Mouse (Mus musculus): ENCODE measurements around the gene Xirp2. TPM values are rescaled to one million over a fixed set of nuclear protein-coding genes. Genes with fewer than 3 reads are reported as not detected.
"Not testable (repeated sequence)": the region's sequence is repeated elsewhere in the genome, so short reads cannot be mapped to it uniquely, and the experiment has no call there.

The Xirp2 gene
- total RNA-seq (2012; rRNA removed) = 0.13 and 0.16 TPM in 2 replicates

DNA sequence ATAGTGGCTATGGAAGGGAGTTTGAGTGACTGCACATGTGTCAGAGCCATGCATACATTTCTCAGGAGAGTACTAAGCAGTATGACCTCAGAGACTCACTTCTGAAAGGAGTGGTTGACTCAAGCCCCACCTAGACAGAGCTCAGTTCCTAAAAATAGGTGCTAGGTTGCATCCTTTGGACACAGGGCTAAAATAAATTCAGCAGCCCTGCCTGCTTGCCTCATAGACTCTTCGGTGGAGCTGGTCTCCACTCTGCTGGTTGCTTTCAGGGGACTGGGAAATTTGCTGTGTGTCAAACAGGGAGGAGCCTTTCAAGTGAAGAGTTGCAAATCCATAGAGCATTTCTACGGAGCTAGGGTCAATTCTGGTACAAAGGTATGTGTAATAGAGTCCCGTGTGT lies at the start of gene Xirp2:
Xirp2 (plus strand) TSS at position 223 of the 400 bp plus-strand sequence.
- Histone ChIP-seq H3K4me1 (ENCODE audit: control insufficient read depth in 2 of 2, insufficient read depth in 2 of 2, low read length in 2 of 2, poor library complexity in 1 of 2) (0 out of 4 replicates have a peak, but pooled peaks cover 0 to 1% of the 10 kb centered on the region in 2 experiments), H3K9ac (ENCODE audit: insufficient read depth, low read depth, low read length, poor library complexity, severe bottlenecking) (no peak within 1 kb of the TSS), H3K4me3 (ENCODE audit: insufficient read depth in 1 of 2, low read depth in 1 of 2, low read length in 2 of 2, poor library complexity in 1 of 2, severe bottlenecking in 1 of 2) (no peak within 1 kb of the TSS), H3K27ac (ENCODE audit: insufficient read depth, low read depth, low read length, poor library complexity, severe bottlenecking) (no peak within 1 kb of the TSS), H3K36me3 (ENCODE audit: control insufficient read depth, insufficient read depth, low read length, poor library complexity, severe bottlenecking) (no peaks in the 10 kb centered on the region), H3K9me3 (ENCODE audit: control insufficient read depth, insufficient read depth, low read depth, low read length) (no peaks in the 10 kb centered on the region)
- no peak for DNase-seq (ENCODE audit: low read depth, low spot score)
- in situ Hi-C loops (cut with MboI; ENCODE audit: low sequenced_read_pairs in 2 of 2, unreplicated experiment in 2 of 2) = no loop called here
- no peak for TF ChIP-seq ZNF384 (IDR thresholded peaks at IDR 0.05; ENCODE audit: low read depth, low read length)
- no peak for TF ChIP-seq MAFK (IDR thresholded peaks at IDR 0.05; ENCODE audit: insufficient read depth, low read depth, low read length)
- no peak for TF ChIP-seq CHD2 (IDR thresholded peaks at IDR 0.05; ENCODE audit: low read depth, low read length)
- no peak for TF ChIP-seq ZC3H11A (IDR thresholded peaks at IDR 0.05; ENCODE audit: borderline replicate concordance, low read depth, low read length)
- no peak for TF ChIP-seq HCFC1 (IDR thresholded peaks at IDR 0.05; ENCODE audit: borderline replicate concordance, insufficient read depth, low read length)

DNA sequence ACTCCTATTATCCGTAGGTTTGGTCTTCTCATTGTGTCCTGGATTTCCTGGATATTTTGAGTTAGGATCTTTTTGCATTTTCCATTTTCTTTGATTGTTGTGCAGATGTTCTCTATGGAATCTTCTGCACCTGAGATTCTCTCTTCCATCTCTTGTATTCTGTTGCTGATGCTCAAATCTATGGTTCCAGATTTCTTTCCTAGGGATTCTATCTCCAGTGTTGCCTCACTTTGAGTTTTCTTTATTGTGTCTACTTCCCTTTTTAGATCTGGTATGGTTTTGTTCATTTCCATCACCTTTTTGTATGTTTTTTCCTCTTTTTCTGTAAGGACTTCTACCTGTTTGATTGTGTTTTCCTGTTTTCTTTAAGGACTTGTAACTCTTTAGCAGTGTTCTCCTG lies 32.4 kb upstream of the Xirp2 start, which contains the start of gene Gm21830:
Gm21830 (plus strand) TSS at position 301 of the 400 bp plus-strand sequence.
- H3K9me3 ChIP-seq (ENCODE audit: control insufficient read depth, insufficient read depth, low read depth, low read length); DNase-seq (ENCODE audit: low read depth, low spot score); H3K9ac ChIP-seq (ENCODE audit: insufficient read depth, low read depth, low read length, poor library complexity, severe bottlenecking); H3K27ac ChIP-seq (ENCODE audit: insufficient read depth, low read depth, low read length, poor library complexity, severe bottlenecking); in situ Hi-C loops (cut with MboI; ENCODE audit: low sequenced_read_pairs in 2 of 2, unreplicated experiment in 2 of 2); H3K36me3 ChIP-seq (ENCODE audit: control insufficient read depth, insufficient read depth, low read length, poor library complexity, severe bottlenecking); H3K4me3 ChIP-seq (ENCODE audit: insufficient read depth in 1 of 2, low read depth in 1 of 2, low read length in 2 of 2, poor library complexity in 1 of 2, severe bottlenecking in 1 of 2); H3K4me1 ChIP-seq (ENCODE audit: control insufficient read depth in 2 of 2, insufficient read depth in 2 of 2, low read length in 2 of 2, poor library complexity in 1 of 2): not testable (repeated sequence)

DNA sequence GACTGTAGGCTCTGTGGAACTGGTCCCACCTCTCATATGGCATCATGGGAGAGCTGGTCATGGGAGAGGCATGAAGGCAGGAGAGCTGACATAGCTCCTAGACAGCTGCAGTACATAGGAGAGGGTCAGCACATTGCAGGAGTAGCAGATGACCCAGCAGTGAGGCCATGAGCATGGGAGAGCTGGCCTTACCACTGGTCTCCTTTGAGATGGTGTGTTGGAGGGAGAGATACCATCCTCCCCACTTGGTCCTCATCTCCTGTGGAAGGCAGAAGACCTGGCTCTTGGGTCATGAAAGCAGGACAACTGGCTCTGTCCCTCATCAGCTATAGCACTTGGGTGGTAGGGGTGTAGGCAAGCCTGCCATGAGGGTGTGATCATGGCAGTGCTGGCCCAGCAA lies 24.9 kb upstream of the Xirp2 start:
- Histone ChIP-seq H3K36me3 (ENCODE audit: control insufficient read depth, insufficient read depth, low read length, poor library complexity, severe bottlenecking) (no peaks in the 10 kb centered on the region), H3K4me1 (ENCODE audit: control insufficient read depth in 2 of 2, insufficient read depth in 2 of 2, low read length in 2 of 2, poor library complexity in 1 of 2) (no peaks in the 10 kb centered on the region), H3K9me3 (ENCODE audit: control insufficient read depth, insufficient read depth, low read depth, low read length) (no peaks in the 10 kb centered on the region), H3K9ac (ENCODE audit: insufficient read depth, low read depth, low read length, poor library complexity, severe bottlenecking) (no peak overlapping the region), H3K27ac (ENCODE audit: insufficient read depth, low read depth, low read length, poor library complexity, severe bottlenecking) (no peak overlapping the region), H3K4me3 (ENCODE audit: insufficient read depth in 1 of 2, low read depth in 1 of 2, low read length in 2 of 2, poor library complexity in 1 of 2, severe bottlenecking in 1 of 2) (no peak overlapping the region)
- no peak for TF ChIP-seq ZNF384 (IDR thresholded peaks at IDR 0.05; ENCODE audit: low read depth, low read length)
- no peak for TF ChIP-seq ZC3H11A (IDR thresholded peaks at IDR 0.05; ENCODE audit: borderline replicate concordance, low read depth, low read length)
- TF ChIP-seq HCFC1 (IDR thresholded peaks at IDR 0.05; ENCODE audit: borderline replicate concordance, insufficient read depth, low read length) = no peak
- no peak for TF ChIP-seq CHD2 (IDR thresholded peaks at IDR 0.05; ENCODE audit: low read depth, low read length)
- TF ChIP-seq MAFK (IDR thresholded peaks at IDR 0.05; ENCODE audit: insufficient read depth, low read depth, low read length) = no peak
- in situ Hi-C loops (cut with MboI; ENCODE audit: low sequenced_read_pairs in 2 of 2, unreplicated experiment in 2 of 2) = no loop called here
- DNase-seq (ENCODE audit: low read depth, low spot score) = no peak

DNA sequence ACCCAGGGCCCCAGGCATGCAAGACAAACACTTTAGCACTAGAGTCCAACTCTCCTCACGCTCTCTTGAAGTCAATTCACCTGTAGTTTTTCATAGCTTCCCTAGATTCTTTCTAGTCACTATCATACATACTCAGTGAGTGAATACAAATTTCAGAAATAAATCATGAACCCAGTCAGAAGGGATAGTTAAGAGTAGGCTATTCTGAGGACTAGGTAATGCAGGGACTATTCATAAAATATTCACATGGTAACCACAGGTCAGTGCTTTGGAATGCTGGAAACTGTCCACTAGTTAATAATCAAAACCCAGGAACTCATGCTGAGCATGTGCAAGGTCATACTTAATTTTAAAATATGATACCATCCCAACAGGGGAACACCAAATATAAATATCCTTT lies 23.0 kb upstream of the Xirp2 start:
- in situ Hi-C loops (cut with MboI; ENCODE audit: low sequenced_read_pairs in 2 of 2, unreplicated experiment in 2 of 2) = no loop called here
- DNase-seq (ENCODE audit: low read depth, low spot score) = no peak

DNA sequence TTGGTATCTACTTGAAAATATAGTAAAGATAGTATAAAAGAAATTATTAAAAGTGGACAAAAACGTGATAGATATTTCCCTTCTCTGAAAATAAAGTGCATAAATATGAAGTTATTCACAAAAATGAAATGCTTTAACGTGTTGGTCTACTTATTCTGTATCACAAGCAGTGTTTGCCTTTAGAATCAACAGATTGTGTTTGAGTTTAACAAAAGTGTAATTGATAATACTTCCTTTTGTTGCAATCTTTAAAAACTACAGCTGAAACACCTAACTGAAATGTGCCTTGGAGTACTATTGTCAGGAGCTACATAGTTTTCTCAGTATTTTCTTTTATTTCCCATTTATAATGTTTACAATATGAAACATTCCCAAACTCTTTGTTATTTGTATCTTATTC lies 12.7 kb upstream of the Xirp2 start, which contains the start of gene Gm26727:
Gm26727 (minus strand) TSS at position 101 of the 400 bp plus-strand sequence.
- no peaks in the 10 kb centered on the region for H3K36me3 ChIP-seq (ENCODE audit: control insufficient read depth, insufficient read depth, low read length, poor library complexity, severe bottlenecking)
- H3K9me3 ChIP-seq (ENCODE audit: control insufficient read depth, insufficient read depth, low read depth, low read length) = no peaks in the 10 kb centered on the region
- H3K4me1 ChIP-seq (ENCODE audit: control insufficient read depth in 2 of 2, insufficient read depth in 2 of 2, low read length in 2 of 2, poor library complexity in 1 of 2) = no peaks in the 10 kb centered on the region
- no peak within 1 kb of the TSS for H3K9ac ChIP-seq (ENCODE audit: insufficient read depth, low read depth, low read length, poor library complexity, severe bottlenecking)
- in situ Hi-C loops (cut with MboI; ENCODE audit: low sequenced_read_pairs in 2 of 2, unreplicated experiment in 2 of 2) = no loop called here
- no peak within 1 kb of the TSS for H3K4me3 ChIP-seq (ENCODE audit: insufficient read depth in 1 of 2, low read depth in 1 of 2, low read length in 2 of 2, poor library complexity in 1 of 2, severe bottlenecking in 1 of 2)
- DNase-seq (ENCODE audit: low read depth, low spot score) = no peak
- H3K27ac ChIP-seq (ENCODE audit: insufficient read depth, low read depth, low read length, poor library complexity, severe bottlenecking) = no peak within 1 kb of the TSS
- TF ChIP-seq HCFC1 (IDR thresholded peaks at IDR 0.05; ENCODE audit: borderline replicate concordance, insufficient read depth, low read length) (no peak), CHD2 (IDR thresholded peaks at IDR 0.05; ENCODE audit: low read depth, low read length) (no peak), ZNF384 (IDR thresholded peaks at IDR 0.05; ENCODE audit: low read depth, low read length) (no peak), MAFK (IDR thresholded peaks at IDR 0.05; ENCODE audit: insufficient read depth, low read depth, low read length) (no peak), ZC3H11A (IDR thresholded peaks at IDR 0.05; ENCODE audit: borderline replicate concordance, low read depth, low read length) (no peak)

More for the DNA sequence above, 23.0 kb upstream of the Xirp2 start:
- Histone ChIP-seq H3K9me3 (ENCODE audit: control insufficient read depth, insufficient read depth, low read depth, low read length) (no peaks in the 10 kb centered on the region), H3K4me1 (ENCODE audit: control insufficient read depth in 2 of 2, insufficient read depth in 2 of 2, low read length in 2 of 2, poor library complexity in 1 of 2) (no peaks in the 10 kb centered on the region), H3K4me3 (ENCODE audit: insufficient read depth in 1 of 2, low read depth in 1 of 2, low read length in 2 of 2, poor library complexity in 1 of 2, severe bottlenecking in 1 of 2) (no peak overlapping the region), H3K9ac (ENCODE audit: insufficient read depth, low read depth, low read length, poor library complexity, severe bottlenecking) (no peak overlapping the region), H3K27ac (ENCODE audit: insufficient read depth, low read depth, low read length, poor library complexity, severe bottlenecking) (no peak overlapping the region), H3K36me3 (ENCODE audit: control insufficient read depth, insufficient read depth, low read length, poor library complexity, severe bottlenecking) (no peaks in the 10 kb centered on the region)
- TF ChIP-seq ZC3H11A (IDR thresholded peaks at IDR 0.05; ENCODE audit: borderline replicate concordance, low read depth, low read length) (no peak), ZNF384 (IDR thresholded peaks at IDR 0.05; ENCODE audit: low read depth, low read length) (no peak), MAFK (IDR thresholded peaks at IDR 0.05; ENCODE audit: insufficient read depth, low read depth, low read length) (no peak), HCFC1 (IDR thresholded peaks at IDR 0.05; ENCODE audit: borderline replicate concordance, insufficient read depth, low read length) (no peak)
